Mouse (Mus musculus): ENCODE data around the gene Yipf6. TPM values are rescaled to one million over a fixed set of nuclear protein-coding genes. Genes with fewer than 3 reads are reported as not detected.

The Yipf6 gene
- total and polyA plus RNA-seq, 3 experiments: 17.3 to 30.2 (median 20.7) TPM

Other genes starting within 250 kb of the Yipf6 start
- gene Ophn1, start 45.3 kb upstream of the Yipf6 start, total RNA-seq (2012; rRNA removed): not detected in 2 replicates
- not detected in 2 replicates for gene Ophn1, start 45.3 kb upstream of the Yipf6 start, total RNA-seq (2014; rRNA removed)
- not detected in 2 replicates for gene Ophn1, start 45.3 kb upstream of the Yipf6 start, polyA plus RNA-seq (2012; ENCODE audit: insufficient read length, low read depth)
- 0.08 and 0.17 TPM in 2 replicates for gene Stard8, start 66.9 kb downstream of the Yipf6 start, total RNA-seq (2012; rRNA removed)
- 0.35 TPM in 1 of 2 replicates, not detected in the other for gene Stard8, start 66.9 kb downstream of the Yipf6 start, total RNA-seq (2014; rRNA removed)
- 0.16 and 0.19 TPM in 2 replicates for gene Stard8, start 66.9 kb downstream of the Yipf6 start, polyA plus RNA-seq (2012; ENCODE audit: insufficient read length, low read depth)
- 1.3 and 1.4 TPM in 2 replicates for gene Efnb1, start 199.8 kb downstream of the Yipf6 start, total RNA-seq (2012; rRNA removed)
- 1.2 and 1.4 TPM in 2 replicates for gene Efnb1, start 199.8 kb downstream of the Yipf6 start, total RNA-seq (2014; rRNA removed)
- gene Efnb1, start 199.8 kb downstream of the Yipf6 start, polyA plus RNA-seq (2012; ENCODE audit: insufficient read length, low read depth): 1.7 and 1.8 TPM in 2 replicates

Data from CH12.LX (cell line).